ENCODE assay signal across 7 mouse cellular contexts in genomic region chr1:161070352-161071271, GRCm38 (mm10). TPM values are rescaled to one million over a fixed set of nuclear protein-coding genes. Genes with fewer than 3 reads are reported as not detected.
A peak's percentile ranks its signal among the peaks of the same experiment; 100 is the strongest.
DNase-seq lines count a peak whose midpoint lies in the region; ATAC-seq lines count a peak whose summit lies in the region.

TSS of gene Dars2 (minus strand) at chr1:161070658.
TSS of gene Cenpl (plus strand) at chr1:161070713.

- peak within 1 kb of the TSS; percentile 79 for H3K4me3 ChIP-seq in intestine, embryonic 15.5 days (replicated peaks)
- peak within 1 kb of the TSS; percentile 74 for H3K4me3 ChIP-seq in midbrain, embryonic 10.5 days

- H3K36me3 ChIP-seq in intestine, embryonic 15.5 days: no peaks in the 10 kb centered on the region
- H3K36me3 ChIP-seq in midbrain, embryonic 10.5 days: peaks cover 20% of the 10 kb centered on the region

- peak; percentile 99 for ATAC-seq in intestine, embryonic 15.5 days

- peak within 1 kb of the TSS; percentile 78 for H3K4me2 ChIP-seq in intestine, embryonic 15.5 days (replicated peaks)

- peak within 1 kb of the TSS; percentile 75 for H3K27ac ChIP-seq in intestine, embryonic 15.5 days
- peak within 1 kb of the TSS; percentile 91 for H3K27ac ChIP-seq in midbrain, embryonic 10.5 days (replicated peaks)

- H3K9ac ChIP-seq in intestine, embryonic 15.5 days: peak within 1 kb of the TSS; percentile 77

- no peaks in the 10 kb centered on the region for H3K27me3 ChIP-seq in intestine, embryonic 15.5 days (replicated peaks)
- no peaks in the 10 kb centered on the region for H3K27me3 ChIP-seq in midbrain, embryonic 10.5 days (ENCODE audit: low read depth, poor library complexity, severe bottlenecking)

- peaks cover 20% of the 10 kb centered on the region for H3K4me1 ChIP-seq in intestine, embryonic 15.5 days (replicated peaks)
- H3K4me1 ChIP-seq in midbrain, embryonic 10.5 days: peaks cover 41% of the 10 kb centered on the region

- DNase-seq in adrenal gland, adult 2 months: peak; percentile 98
- peak; percentile 91 for DNase-seq in embryo, embryonic 11.5 days (ENCODE audit: low read depth, low spot score)
- peak; percentile 93 for DNase-seq in gastrocnemius, postnatal 36 days
- DNase-seq in left cerebral cortex, postnatal 25 days (ENCODE audit: low spot score in 2 of 2): peak; percentile 97 to 99
- DNase-seq in midbrain, embryonic 10.5 days (ENCODE audit: low spot score): peak; percentile 95
- DNase-seq in right cerebral cortex, postnatal 4 days: peak; percentile 93

- under 1% methylated on average over 57 of the region's 57 CpGs for WGBS in intestine, embryonic 15.5 days
- WGBS in midbrain, embryonic 10.5 days: under 1% methylated on average over 57 of the region's 57 CpGs

- intact Hi-C loops in gastrocnemius, postnatal 36 days (cut with DNase I): no loop called here
- intact Hi-C loops in left cerebral cortex, postnatal 25 days (cut with DNase I): loop anchor here (2.0 kb wide), 1 partner anchor 36 kb away; the partner anchor contains the start of gene Zbtb37

- H3K9me3 ChIP-seq in intestine, embryonic 15.5 days: no peaks in the 10 kb centered on the region
- no peaks in the 10 kb centered on the region for H3K9me3 ChIP-seq in midbrain, embryonic 10.5 days (replicated peaks)

RNA-seq across cellular contexts. Expression of gene Dars2, which starts in this region (rescaled TPM):
- 10 to 100 TPM; 26.5 to 27.4 TPM for total RNA-seq in adrenal gland, adult 2 months (2021)
- polyA plus RNA-seq in adrenal gland, adult 2 months (2012; rRNA removed): 6.9 and 11.5 TPM in 2 replicates
- 10 to 100 TPM; 11.4 to 11.7 TPM for total RNA-seq in gastrocnemius, postnatal 36 days (2021)
- polyA plus RNA-seq in intestine, embryonic 15.5 days (2015; fragmentation: Nextera tagmentation; extraction: Ambion mirVana): 44.9 and 46.9 TPM in 2 replicates
- 10 to 100 TPM; 23.4 to 26.1 TPM for total RNA-seq in left cerebral cortex, postnatal 25 days (2021)
- polyA plus RNA-seq in midbrain, embryonic 10.5 days (2016; fragmentation: Nextera tagmentation; extraction: Ambion mirVana): 62.5 and 72.3 TPM in 2 replicates

RNA-seq across cellular contexts. Expression of gene Cenpl, which starts in this region (rescaled TPM):
- total RNA-seq in adrenal gland, adult 2 months (2021): 1 to 10 TPM; 1.8 to 2.5 TPM
- 0.19 and 0.35 TPM in 2 replicates for polyA plus RNA-seq in adrenal gland, adult 2 months (2012; rRNA removed)
- total RNA-seq in gastrocnemius, postnatal 36 days (2021): under 1 TPM; 0.52 to 0.64 TPM
- polyA plus RNA-seq in intestine, embryonic 15.5 days (2015; fragmentation: Nextera tagmentation; extraction: Ambion mirVana): 23.9 and 27.5 TPM in 2 replicates
- 1 to 10 TPM; 1.2 to 1.8 TPM for total RNA-seq in left cerebral cortex, postnatal 25 days (2021)
- polyA plus RNA-seq in midbrain, embryonic 10.5 days (2016; fragmentation: Nextera tagmentation; extraction: Ambion mirVana): 40.3 and 40.6 TPM in 2 replicates

Comparison
In these comparisons a context has a peak if more than half of its experiments do, and no peak if none do; other contexts are left out.
1. Peak in every context shown above with its lines: DNase-seq, ATAC-seq, H3K4me3 ChIP-seq and H3K27ac ChIP-seq.
2. RNA of gene Cenpl (polyA plus RNA-seq): 40.3 to 40.6 TPM in midbrain, embryonic 10.5 days and 23.9 to 27.5 TPM in intestine, embryonic 15.5 days; 0.19 to 0.35 TPM in adrenal gland, adult 2 months; every median in the first group is over 10 times any median in the second.